Mouse (Mus musculus) MEL (cell line): ENCODE results near the gene Gm45716.

ENCODE experiments used
- CTCF ChIP-seq, 3 experiments: IDR thresholded peaks in 2 of 3; conservative IDR thresholded peaks in 1 of 3; 2 replicates each; pipeline ENCODE4 v1.5.1; 2011 to 2012; ENCODE audit warnings: low read length in 3 of 3, low read depth in 2 of 3, mild to moderate bottlenecking in 2 of 3, improper control_type of control experiment in 1 of 3, inconsistent platforms in 1 of 3, mixed read lengths in 1 of 3, moderate library complexity in 1 of 3; ENCODE audit not compliant: control insufficient read depth in 1 of 3, insufficient read depth in 1 of 3, poor library complexity in 1 of 3, severe bottlenecking in 1 of 3
- EP300 ChIP-seq, 2 experiments: IDR thresholded peaks; 2 replicates each; pipeline ENCODE4 v1.6.1; 2011; ENCODE audit warnings: improper control_type of control experiment in 2 of 2, low read length in 2 of 2, low read depth in 1 of 2, mild to moderate bottlenecking in 1 of 2
- ETS1 ChIP-seq: IDR thresholded peaks from 2 replicates; pipeline ENCODE4 v1.6.1; 2012; ENCODE audit warnings: low read depth, mild to moderate bottlenecking, inconsistent platforms, low read length, improper control_type of control experiment, moderate library complexity
- GATA1 ChIP-seq: IDR thresholded peaks from 2 replicates; pipeline ENCODE4 v1.6.1; 2011; ENCODE audit warnings: low read depth, low read length, improper control_type of control experiment
- MYC ChIP-seq: IDR thresholded peaks from 2 replicates; pipeline ENCODE4 v1.6.1; 2011; ENCODE audit warnings: low read depth, mild to moderate bottlenecking, low read length, improper control_type of control experiment, moderate library complexity
- POLR2A ChIP-seq, 2 experiments: IDR thresholded peaks; 2 replicates each; pipeline ENCODE4 v1.6.1; 2011 to 2012; ENCODE audit warnings: low read length in 2 of 2, mild to moderate bottlenecking in 2 of 2, control low read depth in 1 of 2, improper control_type of control experiment in 1 of 2, low read depth in 1 of 2, moderate library complexity in 1 of 2; ENCODE audit not compliant: control insufficient read depth in 1 of 2, insufficient read depth in 1 of 2, poor library complexity in 1 of 2
- POLR2AphosphoS2 ChIP-seq: IDR thresholded peaks from 2 replicates; pipeline ENCODE4 v1.6.1; 2011; ENCODE audit warnings: low read length, improper control_type of control experiment
- POLR2AphosphoS5 ChIP-seq: IDR thresholded peaks from 2 replicates; pipeline ENCODE4 v1.6.1; 2012; ENCODE audit warnings: low read depth, borderline replicate concordance, mild to moderate bottlenecking, inconsistent platforms, low read length, moderate library complexity, mixed read lengths
- TCF12 ChIP-seq: IDR thresholded peaks from 2 replicates; pipeline ENCODE4 v1.6.1; 2014; ENCODE audit warnings: low read depth, mild to moderate bottlenecking, inconsistent platforms, low read length, improper control_type of control experiment, moderate library complexity

GRCm38 (mm10) chr11:90284623-90285022, 97.1 kb downstream of the Gm45716 start:
- TF ChIP-seq CTCF (IDR thresholded peaks at IDR 0.05 in 2 of 3, conservative IDR thresholded peaks at IDR 0.05 in 1 of 3; ENCODE audit: control insufficient read depth in 1 of 3, insufficient read depth in 1 of 3, low read depth in 2 of 3, low read length in 3 of 3, poor library complexity in 1 of 3, severe bottlenecking in 1 of 3) (no peak), POLR2A (IDR thresholded peaks at IDR 0.05; ENCODE audit: control insufficient read depth in 1 of 2, insufficient read depth in 1 of 2, low read depth in 1 of 2, low read length in 2 of 2, poor library complexity in 1 of 2) (no peak), POLR2AphosphoS2 (no peak), EP300 (IDR thresholded peaks at IDR 0.05; ENCODE audit: low read depth in 1 of 2, low read length in 2 of 2) (no peak), ETS1 (no peak), MYC (no peak), GATA1 (no peak), POLR2AphosphoS5 (no peak), TCF12 (no peak)
